Mouse (Mus musculus): ENCODE results near the gene Atp6v0e2.

Atp6v0e2 gene

GRCm38 (mm10) chr6:48573981-48574380 is 36.6 kb downstream of the Atp6v0e2 start:
- no peak for DNase-seq (ENCODE audit: low spot score in 2 of 2)

- DNase-seq (ENCODE audit: low spot score in 2 of 2) = no peak
Observed at GRCm38 (mm10) chr6:48578736-48579135, 41.3 kb downstream of the Atp6v0e2 start.

GRCm38 (mm10) chr6:48579215-48579648 is 41.8 kb downstream of the Atp6v0e2 start:
- no peak for DNase-seq (ENCODE audit: low spot score in 2 of 2)

- DNase-seq (ENCODE audit: low spot score in 2 of 2) = no peak
Observed at GRCm38 (mm10) chr6:48581257-48581656, 43.8 kb downstream of the Atp6v0e2 start.

GRCm38 (mm10) chr6:48582037-48582436 is 44.6 kb downstream of the Atp6v0e2 start:
- DNase-seq (ENCODE audit: low spot score in 2 of 2) = peak in 1 of 2 experiments; percentile 61

- no peak for DNase-seq (ENCODE audit: low spot score in 2 of 2)
Observed at GRCm38 (mm10) chr6:48589194-48589750, 51.9 kb downstream of the Atp6v0e2 start, which contains the start of gene Gm45021. Gm45021 (plus strand) TSS chr6:48589610.
